Mouse (Mus musculus) forelimb bud, embryonic 11.5 days (tissue): ENCODE data around the gene Stn1.

Experiments used
- DNase-seq: peaks from one replicate; pipeline ENCODE4 v3.0.0-alpha.2; 2012; ENCODE audit warnings: low read depth, low spot score

The Stn1 gene

GRCm38 (mm10) chr19:47454167-47455000 is 82.9 kb downstream of the Stn1 start:
- DNase-seq: no peak

- no peak for DNase-seq
Measured at GRCm38 (mm10) chr19:47453352-47453751, 84.0 kb downstream of the Stn1 start.

GRCm38 (mm10) chr19:47452682-47453081 is 84.6 kb downstream of the Stn1 start:
- no peak for DNase-seq

GRCm38 (mm10) chr19:47452211-47452610 is 85.1 kb downstream of the Stn1 start:
- DNase-seq: no peak

GRCm38 (mm10) chr19:47451476-47452113 is 85.7 kb downstream of the Stn1 start:
- no peak for DNase-seq
